Mouse (Mus musculus): ENCODE results near the gene Nampt.
"Not testable (repeated sequence)": the region's sequence is repeated elsewhere in the genome, so short reads cannot be mapped to it uniquely, and the experiment has no call there.

Nampt gene

DNA sequence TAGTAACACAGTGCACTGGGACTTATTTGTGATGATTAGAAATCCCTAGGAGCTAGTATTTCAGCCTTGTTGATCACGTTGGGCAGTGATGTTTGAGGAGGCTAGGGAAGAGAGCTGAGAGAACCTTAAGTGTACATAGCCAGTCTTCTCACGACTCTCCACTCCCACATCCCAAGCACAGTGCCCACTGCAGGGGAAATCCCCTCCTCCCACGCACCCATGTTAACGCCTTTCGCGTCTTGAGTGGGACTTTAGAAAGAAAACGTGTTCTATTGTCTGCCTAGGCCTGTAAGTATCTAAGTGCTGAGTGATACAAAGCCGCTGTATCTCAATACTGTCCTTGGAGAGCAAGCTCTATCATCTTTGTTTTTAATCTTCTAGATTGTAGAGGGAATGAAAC is 27.0 kb downstream of the Nampt start:
- DNase-seq, result no peak

DNA sequence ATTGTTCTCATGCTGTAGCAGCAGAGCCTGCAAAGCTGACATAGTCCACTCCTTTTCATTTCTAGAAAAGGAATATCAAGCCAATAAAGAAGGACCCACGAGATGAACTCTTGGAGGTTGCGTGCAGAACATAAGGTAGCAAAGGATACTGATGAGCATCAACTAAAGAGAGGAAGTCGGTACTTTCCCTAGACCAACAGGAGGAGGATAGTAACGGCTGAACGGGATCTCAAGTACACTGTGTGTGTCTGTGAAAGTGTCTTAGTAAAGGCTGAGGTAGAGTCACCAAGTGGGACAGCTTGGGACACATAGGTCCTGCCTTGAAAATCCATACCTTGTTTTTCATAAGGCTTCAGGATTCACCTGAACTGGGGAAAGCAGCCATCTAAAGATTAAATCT is 34.4 kb downstream of the Nampt start:
- DNase-seq, result no peak

DNA sequence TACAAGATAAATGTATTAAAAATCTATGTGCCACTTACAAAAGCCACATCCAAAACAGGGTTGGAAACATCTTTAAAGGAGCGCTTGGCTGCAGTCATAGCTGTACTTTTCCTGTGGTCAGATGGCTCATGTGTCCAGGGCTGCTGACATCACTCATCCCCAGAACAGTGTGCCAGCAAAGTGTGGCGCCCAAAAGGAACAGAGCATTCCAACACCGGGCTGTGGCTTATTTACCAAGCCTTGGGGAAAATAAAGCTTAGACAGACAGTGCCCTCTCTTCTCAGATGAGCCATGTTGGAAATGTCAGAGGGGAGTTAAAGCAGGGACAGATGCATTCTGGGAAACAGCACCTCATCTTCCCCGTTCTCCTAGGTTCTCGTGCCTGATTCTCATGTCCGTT is 35.5 kb downstream of the Nampt start:
- DNase-seq, result peak; percentile 48

DNA sequence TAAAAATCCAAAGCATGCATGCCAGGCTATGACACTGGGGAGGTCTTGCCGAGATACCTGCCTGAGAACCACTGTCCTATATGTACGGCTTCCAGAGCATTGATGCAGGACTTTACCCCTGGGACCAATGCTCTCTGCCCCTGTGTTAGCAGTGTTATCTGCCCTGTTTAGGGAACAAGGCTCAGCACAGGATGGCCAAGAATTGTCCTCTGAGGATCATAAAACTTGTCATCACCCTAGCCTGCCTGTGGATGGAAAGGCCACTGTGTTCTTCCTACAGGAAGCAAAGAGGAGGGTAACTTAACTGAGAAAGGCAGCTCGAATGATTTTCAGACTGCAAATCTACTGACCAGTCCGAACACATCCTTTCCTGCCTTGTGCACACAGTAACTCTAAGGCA is 36.1 kb downstream of the Nampt start:
- DNase-seq, result no peak

DNA sequence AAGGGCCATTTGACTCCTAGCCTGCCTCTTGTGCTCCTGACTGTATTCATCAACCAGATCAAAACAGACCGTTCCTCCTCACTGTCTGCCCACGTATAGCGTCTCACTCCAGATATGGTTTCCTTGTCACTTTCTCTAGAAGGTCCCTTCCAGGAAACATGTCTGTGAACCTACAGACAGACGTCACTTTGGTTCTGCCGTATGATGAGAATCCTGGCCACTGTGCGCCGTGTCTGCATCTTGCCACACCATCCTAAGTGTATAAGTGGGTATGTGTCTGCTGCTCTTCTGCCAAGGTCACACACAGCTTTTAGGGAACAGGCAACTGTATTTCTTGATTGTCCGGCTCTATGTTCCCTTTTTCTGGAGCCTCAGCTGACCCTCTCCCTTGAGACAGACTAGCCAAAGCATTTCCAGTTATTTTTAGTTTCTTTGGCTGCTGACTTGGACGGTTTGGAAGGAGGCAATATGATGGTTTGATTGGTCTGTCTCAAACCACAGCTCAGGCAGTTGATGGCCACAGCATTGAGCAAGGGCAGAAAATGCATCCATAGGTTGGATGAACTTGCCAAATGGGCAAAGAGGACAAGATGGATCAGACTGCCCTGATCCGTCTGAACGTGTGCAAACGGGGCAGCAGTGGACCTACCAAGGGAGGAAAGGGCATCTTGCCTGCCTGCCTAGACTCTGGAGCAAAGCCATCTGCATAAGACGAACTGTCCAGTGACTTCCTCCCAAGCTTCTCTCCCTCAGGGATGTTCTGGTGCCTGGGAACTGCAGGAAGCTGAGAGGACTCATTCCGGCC is 37.6 kb downstream of the Nampt start:
- no peak for DNase-seq

DNA sequence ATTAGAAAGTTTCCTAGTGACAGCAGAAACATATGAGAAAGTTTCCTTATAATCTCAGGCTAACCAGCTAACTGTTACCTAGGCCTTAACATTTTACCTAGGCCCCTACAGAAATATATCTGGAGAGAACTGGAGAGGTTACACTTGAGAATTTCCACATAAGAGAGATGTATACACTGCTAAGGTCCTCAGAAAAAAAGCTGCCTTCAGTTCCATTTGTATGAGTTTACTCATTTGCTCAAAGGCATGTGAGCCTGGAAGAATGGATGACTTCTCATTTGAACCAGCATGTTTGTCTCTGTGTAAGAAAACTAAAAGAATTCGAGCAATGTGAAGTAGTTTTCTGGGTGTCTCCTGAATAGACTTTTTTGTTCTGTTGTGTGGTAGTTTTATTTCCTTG is 39.1 kb downstream of the Nampt start:
- DNase-seq, result no peak

DNA sequence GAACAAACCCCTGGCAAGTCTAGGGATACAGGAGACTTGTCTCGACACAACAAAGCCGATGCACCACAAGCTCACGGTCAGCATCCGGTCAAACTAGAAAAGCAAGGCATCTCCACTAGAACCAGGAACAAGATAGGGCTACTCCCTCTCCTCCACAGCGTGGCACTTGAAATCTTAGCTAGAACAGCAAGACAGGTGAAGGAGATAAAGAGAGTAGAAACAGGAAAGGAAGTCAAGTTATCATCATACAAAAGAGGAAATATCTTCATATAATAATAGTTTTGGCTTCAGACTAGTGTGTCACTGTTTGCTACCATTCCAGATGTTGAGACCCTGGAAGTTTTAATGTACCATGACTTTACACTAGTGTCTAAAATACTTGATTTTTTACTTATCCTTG is 41.5 kb downstream of the Nampt start:
- no peak for DNase-seq

DNA sequence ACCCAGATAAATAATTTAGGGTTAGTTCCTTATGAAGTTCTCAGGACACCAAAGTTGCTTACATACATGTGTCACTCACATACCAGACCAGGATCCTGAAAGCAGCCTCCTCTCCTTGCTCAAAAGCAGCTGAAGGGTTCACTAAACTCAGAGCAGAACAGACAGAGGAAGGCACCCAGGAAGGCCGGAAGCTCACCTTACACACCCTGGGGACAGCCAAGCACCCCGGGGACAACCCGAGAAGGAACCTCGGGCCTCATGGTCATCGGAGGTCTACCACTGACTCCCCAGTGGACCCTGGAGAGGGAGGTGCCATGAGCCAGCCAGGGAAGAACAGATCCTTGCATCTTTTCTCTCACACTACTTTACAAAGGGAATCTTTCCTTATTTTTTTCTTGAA is 51.5 kb downstream of the Nampt start:
- no peak for DNase-seq

DNA sequence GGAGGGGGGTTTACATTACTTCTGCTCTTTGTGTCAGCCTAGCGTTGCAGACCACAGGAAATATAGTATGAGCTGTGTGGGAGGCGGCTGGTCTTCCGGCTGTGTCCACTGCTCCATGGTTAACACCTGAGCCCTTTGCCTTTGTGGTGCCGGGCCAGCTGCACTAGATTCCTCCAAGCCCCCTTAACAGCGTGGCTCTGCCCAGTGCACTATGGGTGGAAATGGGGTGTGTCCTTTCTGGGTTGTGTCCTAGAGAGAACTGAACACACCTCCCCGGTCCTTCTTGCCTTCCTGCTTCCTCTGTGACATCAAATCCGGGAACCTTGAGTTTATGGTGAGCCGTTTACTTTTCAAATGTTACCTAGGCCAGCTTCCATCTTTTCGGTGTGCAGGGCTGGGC is 58.2 kb downstream of the Nampt start:
- DNase-seq, result no peak

DNA sequence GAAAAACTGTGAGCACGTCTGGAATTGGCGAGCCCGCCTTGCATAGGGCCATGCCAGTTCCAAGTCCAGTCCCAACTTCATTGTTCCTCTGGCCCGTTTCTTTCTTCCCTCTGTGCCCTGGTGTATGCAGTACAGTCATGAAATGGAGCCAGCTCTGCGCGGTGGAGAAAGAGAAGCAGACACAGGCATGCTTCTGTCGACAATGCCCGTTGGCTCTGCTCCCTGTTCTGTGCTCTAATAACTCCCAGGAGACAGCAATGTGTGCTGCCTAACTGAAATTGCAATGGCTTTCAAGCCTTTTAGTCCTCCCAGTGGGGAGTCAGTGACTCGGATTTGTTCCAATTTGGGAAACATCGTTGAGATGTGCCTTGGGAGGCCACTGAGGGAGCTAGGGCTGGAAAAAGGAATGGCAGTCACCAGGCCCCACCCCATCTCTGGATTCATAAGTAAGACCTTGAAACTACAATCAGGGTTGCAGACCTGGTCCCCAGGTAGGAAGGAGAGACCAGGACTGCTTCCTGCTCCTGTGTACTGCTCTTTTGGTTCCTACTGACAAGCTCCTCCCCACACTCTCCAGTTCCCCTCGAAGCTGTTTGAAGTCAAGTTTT is 58.7 kb downstream of the Nampt start:
- DNase-seq, result no peak

DNA sequence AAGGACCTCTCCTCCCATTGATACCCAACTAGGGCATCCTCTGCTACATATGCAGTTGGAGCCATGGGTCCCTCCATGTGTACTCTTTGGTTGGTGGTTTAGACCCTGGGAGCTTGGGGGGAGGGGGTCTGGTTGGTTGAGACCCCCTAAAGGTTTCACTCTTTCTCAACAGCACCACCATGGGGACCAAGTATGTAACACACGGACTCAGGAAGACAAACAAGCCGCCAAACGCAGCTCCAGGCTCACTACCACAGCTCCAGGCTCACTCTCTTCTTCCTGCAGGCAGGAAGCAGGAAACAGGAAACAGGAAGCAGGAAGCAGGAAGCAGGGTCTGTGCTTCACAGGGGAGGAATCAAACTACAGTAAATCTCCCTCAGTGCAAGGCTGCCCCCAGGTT is 60.0 kb downstream of the Nampt start:
- no peak for DNase-seq

DNA sequence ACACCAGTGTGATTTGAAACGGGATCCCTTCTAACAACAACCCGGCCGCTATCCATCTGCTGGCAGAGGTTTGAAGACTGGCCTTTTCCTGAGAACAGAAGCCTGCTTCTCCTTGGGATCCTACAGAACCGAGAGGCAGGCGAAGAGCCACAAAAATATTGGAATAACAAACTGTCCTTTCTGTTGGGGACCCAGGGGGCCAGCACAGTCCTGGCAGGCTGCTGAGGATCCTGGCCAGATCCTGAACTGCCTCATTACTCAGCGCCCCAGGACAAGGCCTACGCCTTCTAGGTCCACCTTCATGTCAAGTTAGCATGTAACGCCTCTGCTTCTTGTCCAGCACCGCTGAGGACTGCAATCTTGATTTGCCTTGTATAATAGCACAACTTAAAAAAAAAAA is 65.0 kb downstream of the Nampt start:
- peak; percentile 20 for DNase-seq

DNA sequence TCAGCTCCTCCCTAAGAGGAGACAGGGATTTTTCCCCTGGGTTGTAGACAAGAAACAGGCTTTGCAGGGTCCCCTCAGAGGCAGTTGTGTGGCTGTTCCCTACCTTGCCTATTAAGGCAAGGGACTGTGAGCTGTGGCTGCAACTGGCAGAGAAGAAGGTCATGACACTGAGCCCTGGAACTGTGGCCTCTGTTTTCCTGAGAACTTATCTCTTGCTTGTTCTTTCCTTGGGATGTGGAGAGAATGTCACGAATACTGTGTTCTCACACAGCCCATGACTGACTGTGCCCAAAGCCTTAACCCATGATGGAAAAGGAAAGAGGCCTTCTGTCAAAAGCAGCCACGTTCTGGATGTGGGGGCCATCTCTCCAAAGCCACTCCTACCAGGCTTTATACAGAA is 65.7 kb downstream of the Nampt start:
- no peak for DNase-seq

DNA sequence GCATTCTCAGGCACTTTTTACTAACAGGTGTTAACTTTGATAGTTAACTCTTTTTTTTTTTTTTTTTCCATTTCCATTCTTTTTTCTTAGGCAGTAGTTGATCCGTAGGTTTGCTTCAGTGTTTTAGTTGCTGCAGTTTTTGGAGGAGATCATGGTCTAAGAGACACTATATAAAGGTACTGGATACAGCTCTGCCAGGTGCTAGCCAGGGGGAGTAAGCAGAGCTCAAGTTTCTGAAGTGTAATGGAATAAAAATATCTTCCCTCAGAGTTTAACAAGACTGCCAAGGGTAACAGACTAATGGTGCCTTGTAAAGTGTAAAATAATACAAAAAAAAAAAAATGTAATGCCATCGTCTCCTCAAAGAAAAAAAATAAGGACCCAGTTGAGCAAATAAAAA is 67.0 kb downstream of the Nampt start:
- DNase-seq, result no peak

DNA sequence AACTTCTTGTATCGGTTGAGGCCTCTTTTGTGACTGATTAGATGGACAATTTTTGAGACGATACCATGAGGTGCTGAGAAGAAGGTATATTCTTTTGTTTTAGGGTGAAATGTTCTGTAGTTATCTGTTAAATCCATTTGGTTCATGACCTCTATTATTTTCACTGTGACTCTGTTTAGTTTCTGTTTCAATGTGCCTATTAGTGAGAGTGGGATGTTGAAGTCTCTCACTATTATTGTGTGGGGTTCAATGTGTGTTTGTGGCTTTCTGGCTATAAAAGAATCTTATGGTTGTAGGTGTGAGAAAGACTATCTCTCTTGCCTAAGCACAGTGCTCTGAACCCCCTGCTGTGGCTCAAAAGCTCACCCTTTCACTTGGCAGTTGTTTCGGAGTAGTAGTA is 68.9 kb downstream of the Nampt start:
- no peak for DNase-seq

DNA sequence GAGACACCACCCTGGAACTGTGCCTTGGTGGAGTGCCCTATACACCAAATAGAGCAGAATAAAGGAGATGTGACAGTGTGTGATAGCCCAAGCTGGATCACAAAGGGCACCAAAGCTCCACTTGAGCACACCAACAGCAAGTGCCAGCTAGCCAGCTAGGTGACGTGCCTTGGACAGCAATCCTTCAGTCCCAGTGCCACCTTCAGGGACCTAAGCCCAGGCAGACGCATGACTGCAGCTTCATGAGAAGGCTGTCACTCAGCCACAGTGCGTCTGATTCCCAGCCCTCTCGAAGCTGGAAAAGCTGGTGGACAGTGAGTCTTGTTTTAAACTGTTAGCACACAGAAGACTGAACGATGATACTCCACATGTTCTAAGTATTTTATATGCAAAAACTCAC is 70.5 kb downstream of the Nampt start:
- no peak for DNase-seq

DNA sequence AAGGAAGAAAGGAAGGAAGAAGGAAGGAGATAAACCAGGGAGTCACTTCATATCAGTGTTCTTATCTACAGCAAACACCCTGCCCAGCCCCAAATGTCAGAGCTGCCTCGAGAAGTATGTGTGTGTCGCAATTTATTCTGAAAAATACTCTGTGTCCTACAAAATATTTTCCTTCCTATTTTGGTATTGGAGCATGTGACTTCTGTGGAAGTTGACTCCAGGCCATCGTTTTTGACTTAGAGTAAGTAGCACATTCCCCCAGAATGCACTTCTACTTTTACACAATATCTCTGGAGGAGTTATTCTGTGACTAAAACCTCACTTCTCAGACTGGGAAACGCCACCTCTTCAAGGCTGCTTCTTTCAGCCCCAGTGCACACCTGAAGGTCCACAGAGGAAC is 71.1 kb downstream of the Nampt start:
- no peak for DNase-seq

DNA sequence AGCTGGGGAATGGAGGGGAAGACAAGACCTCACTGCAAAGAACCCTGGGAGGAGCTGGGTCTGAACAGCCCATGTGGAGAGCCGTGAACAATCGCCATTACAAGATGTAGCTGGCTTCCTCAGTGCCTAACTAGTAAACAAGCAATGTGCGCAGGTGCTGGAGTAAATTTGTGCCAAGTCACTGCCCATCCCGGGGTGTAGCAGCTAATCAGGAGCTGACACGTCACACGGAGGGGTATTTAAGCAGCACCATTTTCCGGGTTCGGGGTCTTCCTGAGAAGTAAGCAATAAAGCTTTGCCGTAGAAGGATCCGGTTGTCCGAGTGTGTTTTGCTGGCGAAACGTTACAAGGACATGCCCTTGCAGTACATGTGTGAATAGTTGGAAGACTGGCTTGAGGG is 71.9 kb downstream of the Nampt start:
- not testable (repeated sequence) for DNase-seq

DNA sequence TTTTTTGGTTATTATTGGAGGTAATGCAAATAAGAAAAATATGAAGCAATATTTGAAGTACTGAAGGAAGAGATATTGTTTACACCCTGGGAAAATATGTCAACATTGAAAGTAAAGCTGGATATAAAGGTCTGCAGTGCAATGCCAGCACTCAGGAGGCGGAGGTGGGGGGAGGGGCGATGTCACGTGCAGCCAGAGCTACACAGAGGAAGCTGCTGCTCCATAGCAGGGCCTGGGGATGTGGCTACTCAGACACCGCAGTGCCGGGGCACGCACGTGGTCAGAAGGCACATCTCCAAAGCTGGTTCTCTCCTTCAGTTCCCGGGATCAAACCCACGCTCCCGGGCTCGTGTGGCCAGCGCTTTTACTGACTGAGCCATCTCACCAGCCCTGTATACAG is 73.9 kb downstream of the Nampt start:
- no peak for DNase-seq

DNA sequence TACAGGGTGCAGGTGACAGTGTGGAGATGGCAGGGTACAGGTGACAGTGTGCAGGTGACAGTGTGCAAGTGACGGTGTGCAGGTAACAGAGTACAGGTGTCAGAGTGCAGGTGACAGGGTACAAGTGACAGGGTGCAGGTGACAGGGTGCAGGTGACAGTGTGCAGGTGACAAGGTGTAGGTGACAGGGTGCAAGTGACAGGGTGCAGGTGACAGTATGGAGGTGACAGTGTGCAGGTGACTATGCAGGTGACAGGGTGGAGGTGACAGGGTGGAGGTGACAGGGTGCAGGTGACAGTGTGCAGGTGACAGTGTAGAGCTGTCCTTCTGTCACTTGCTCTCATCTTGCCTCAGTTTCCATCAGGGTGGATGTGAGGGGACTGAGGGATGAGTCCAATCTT is 76.5 kb downstream of the Nampt start:
- no peak for DNase-seq

DNA sequence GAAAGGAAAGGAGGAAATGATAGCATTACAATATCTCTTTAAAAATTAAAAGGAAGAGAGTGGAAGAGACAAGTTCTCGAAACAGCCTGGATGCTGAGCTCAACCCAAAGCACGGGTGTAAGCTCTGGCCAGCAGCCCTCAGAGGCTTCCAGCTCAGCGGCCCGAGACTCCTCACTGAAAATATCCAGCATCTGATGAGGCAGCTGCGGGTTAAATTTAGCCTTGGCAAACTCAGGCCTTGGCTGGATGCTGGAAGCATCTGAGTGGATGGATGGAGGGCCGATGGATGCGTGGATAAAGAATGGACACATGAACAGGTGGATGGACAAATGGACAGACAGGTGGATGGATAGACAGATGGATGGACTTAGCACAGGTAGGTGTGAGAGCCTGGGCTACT is 77.2 kb downstream of the Nampt start:
- peak; percentile 27 for DNase-seq

DNA sequence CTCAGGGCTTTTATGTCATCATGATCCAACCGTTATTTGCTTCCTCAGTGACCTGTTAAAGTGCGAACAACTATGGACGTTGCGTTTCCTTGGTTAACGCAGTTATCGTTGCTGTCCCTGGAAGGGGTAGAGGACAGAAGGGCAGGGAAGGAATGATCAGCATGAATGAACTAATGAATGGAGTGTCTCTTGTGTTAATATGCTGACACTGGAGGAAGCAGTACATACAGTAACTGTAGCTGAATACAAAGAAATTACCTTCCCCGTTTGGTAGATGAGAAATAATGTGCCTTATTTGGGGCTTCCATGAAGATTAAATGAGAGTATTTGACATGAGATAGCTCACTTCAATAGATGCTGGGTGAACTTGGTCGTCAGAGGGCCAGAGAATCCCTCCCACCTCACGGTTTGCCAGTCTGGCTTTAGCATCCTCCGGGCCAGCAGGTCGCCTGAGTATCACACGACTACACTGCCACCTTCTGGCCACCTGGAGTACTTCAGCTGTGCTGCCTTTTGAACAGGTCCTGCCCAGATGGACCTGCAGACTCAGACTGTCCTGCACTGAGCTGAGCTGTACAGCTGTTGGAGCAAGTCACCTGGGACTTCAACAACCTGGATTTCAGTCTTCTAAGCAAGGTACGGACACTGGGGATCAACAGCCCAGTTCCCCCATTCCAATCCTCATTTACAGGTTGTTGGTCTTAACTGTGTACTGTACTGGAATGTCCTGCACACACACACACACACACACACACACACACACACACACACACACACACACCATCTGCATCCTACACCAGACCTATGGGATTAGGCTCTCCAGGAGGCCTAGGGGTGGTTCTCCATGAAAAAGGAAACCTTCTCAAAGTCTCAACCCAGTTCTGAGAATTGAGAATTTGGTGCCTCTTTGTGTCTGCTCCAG is 78.1 kb downstream of the Nampt start:
- DNase-seq, result peak; percentile 94

DNA sequence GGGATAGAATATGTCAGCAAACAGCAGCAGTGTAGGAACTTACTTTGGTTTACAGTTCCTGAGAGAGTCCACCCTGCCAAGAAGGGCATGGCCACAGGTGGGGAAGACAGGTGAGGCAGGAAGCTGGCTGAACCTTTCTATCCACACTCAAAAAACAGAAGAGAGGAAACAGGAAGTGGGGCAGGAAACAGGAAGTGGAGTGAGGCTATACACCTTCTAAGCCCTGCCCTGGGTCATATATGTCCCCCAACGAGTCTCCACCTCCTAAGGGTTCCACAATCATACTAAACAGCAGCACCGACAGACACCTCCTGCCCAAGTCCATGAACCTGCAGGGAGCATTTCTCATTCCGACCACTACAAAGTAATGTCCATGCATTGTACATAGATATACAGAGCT is 81.7 kb downstream of the Nampt start:
- DNase-seq, result no peak
